Mouse (Mus musculus) hindbrain, embryonic 12.5 days (tissue): ENCODE data around the gene Armt1. TPM values are rescaled to one million over a fixed set of nuclear protein-coding genes. Genes with fewer than 3 reads are reported as not detected.

Experiments used
- ATAC-seq: fragments of 200-750 bp; cut with Nextera tagmentation; 2 replicates; pipeline ENCODE4 v1.8.0; 2017; ENCODE audit warnings: moderate TSS enrichment; ENCODE audit not compliant: low FRiP score
- H3K27ac ChIP-seq: fragments of 300-500 bp; sonication (generic); 2 replicates; pipeline ENCODE4 v1.5.1; 2016; ENCODE audit warnings: mild to moderate bottlenecking
- H3K27me3 ChIP-seq: fragments of 300-500 bp; sonication (generic); 2 replicates; pipeline ENCODE4 v1.6.1; 2016; ENCODE audit warnings: mild to moderate bottlenecking
- H3K36me3 ChIP-seq: fragments of 300-500 bp; sonication (generic); 2 replicates; pipeline ENCODE4 v1.6.1; 2016; ENCODE audit warnings: mild to moderate bottlenecking
- H3K4me1 ChIP-seq: fragments of 300-500 bp; sonication (generic); 2 replicates; pipeline ENCODE4 v1.6.1; 2016
- H3K4me2 ChIP-seq: fragments of 300-500 bp; sonication (generic); replicated peaks from 2 replicates; pipeline ENCODE4 v1.6.1; 2016; ENCODE audit warnings: mild to moderate bottlenecking
- H3K4me3 ChIP-seq: fragments of 300-500 bp; sonication (generic); 2 replicates; pipeline ENCODE4 v1.5.1; 2016; ENCODE audit warnings: mild to moderate bottlenecking
- H3K9ac ChIP-seq: fragments of 300-500 bp; sonication (generic); 2 replicates; pipeline ENCODE4 v1.6.1; 2016; ENCODE audit warnings: mild to moderate bottlenecking, moderate library complexity
- H3K9me3 ChIP-seq: fragments of 300-500 bp; sonication (generic); replicated peaks from 2 replicates; pipeline ENCODE4 v1.6.1; 2016; ENCODE audit warnings: mild to moderate bottlenecking
- WGBS: fragments of 180-500 bp; shearing (Covaris S2); methylation state at CpG from one replicate; pipeline ENCODE4 v1.1.7; 2016; 5-methylcytosine and 5-hydroxymethylcytosine counted together
- polyA plus RNA-seq: library from polyadenylated mRNA; unstranded; fragments of >200 nt; fragmentation: Nextera tagmentation; extraction: Ambion mirVana; gene quantifications from 2 replicates; pipeline ENCODE4 v1.2.1, GENCODE M21; 2016

The Armt1 gene
- 20.8 and 21.4 TPM in 2 replicates for polyA plus RNA-seq

DNA sequence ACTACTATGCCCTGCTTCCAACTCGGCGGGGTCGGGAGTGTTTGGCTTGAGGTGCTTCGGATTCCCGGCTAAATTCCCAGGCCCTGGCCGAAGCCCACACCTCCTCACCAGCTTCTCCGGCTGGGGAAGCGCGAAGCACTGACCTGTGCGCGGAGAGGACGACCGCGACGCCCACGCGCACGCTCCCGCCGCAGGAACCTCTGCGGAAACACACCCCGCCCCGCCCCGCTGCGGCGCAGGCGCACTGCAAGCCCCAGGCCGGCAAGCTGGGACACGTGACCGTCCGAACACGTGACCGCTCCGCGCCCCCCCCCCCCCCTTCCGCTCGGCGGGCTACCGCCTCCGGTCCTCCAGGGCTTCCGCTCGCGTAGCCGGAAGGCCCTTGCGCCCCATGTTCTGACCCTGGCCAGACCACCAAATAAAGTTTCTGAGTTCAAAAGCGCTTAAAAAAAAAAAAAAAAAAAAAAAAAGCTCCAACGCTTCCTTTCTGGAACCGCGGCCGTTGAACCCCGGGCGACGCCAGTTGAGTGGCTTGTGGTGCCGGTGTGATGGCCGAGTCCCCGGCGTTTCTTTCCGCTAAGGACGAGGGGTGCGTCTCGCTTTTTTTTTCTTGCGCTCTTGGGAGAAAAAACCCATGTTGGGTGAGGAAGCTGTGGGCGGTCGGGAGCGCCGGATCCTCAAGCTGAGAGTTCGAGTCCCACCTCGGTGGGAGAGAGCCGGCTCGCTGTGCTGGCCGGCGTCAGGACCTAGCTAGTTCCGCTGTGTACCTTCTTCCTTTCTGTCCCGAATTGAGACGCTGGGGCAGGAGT, at the start of gene Armt1, which contains the start of gene Rmnd1:
Gene Armt1 (plus strand): TSS at position 345 of the 809 bp plus-strand sequence.
Gene Rmnd1 (minus strand): TSS at position 266 of the 809 bp plus-strand sequence.
- Histone ChIP-seq H3K9me3 (no peaks in the 10 kb centered on the region), H3K27ac (peak within 1 kb of the TSS; percentile 82), H3K27me3 (no peaks in the 10 kb centered on the region), H3K4me2 (peak within 1 kb of the TSS; percentile 73), H3K4me3 (peak within 1 kb of the TSS; percentile 64), H3K36me3 (peaks cover 10% of the 10 kb centered on the region; the same call in 1 of the 2 replicates), H3K9ac (peak within 1 kb of the TSS; percentile 73), H3K4me1 (peaks cover 14% of the 10 kb centered on the region)
- peak; percentile 94 for ATAC-seq
- WGBS, result under 1% methylated on average over 65 of the region's 75 CpGs

DNA sequence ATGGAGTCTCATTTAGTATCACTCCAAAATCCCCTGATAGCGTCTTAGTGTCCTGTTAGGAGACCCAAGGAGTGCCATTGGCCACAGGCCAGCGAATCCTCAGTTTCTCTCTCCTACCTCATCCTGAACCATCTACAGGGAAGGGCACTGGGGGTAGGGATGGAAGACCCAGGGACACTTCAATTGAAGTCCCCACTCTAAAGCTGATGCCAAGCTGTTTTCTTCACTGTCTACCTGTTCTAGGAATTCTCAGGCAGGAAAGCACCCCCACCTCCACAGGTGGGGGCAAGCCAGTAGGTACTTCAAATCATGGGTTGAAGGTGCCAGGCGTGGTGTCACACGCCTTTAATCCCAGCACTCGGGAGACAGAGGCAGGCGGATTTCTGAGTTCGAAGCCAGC, 48.0 kb upstream of the Armt1 start:
- ATAC-seq, result no peak
- H3K36me3 ChIP-seq, result no peaks in the 10 kb centered on the region
- no peak overlapping the region for H3K4me2 ChIP-seq
- 96% methylated on average over 7 of the region's 7 CpGs for WGBS
- no peaks in the 10 kb centered on the region for H3K9me3 ChIP-seq
- H3K27me3 ChIP-seq, result no peaks in the 10 kb centered on the region
- no peak overlapping the region for H3K4me3 ChIP-seq
- no peak overlapping the region for H3K27ac ChIP-seq
- peaks cover 11% of the 10 kb centered on the region for H3K4me1 ChIP-seq
- H3K9ac ChIP-seq, result no peak overlapping the region

DNA sequence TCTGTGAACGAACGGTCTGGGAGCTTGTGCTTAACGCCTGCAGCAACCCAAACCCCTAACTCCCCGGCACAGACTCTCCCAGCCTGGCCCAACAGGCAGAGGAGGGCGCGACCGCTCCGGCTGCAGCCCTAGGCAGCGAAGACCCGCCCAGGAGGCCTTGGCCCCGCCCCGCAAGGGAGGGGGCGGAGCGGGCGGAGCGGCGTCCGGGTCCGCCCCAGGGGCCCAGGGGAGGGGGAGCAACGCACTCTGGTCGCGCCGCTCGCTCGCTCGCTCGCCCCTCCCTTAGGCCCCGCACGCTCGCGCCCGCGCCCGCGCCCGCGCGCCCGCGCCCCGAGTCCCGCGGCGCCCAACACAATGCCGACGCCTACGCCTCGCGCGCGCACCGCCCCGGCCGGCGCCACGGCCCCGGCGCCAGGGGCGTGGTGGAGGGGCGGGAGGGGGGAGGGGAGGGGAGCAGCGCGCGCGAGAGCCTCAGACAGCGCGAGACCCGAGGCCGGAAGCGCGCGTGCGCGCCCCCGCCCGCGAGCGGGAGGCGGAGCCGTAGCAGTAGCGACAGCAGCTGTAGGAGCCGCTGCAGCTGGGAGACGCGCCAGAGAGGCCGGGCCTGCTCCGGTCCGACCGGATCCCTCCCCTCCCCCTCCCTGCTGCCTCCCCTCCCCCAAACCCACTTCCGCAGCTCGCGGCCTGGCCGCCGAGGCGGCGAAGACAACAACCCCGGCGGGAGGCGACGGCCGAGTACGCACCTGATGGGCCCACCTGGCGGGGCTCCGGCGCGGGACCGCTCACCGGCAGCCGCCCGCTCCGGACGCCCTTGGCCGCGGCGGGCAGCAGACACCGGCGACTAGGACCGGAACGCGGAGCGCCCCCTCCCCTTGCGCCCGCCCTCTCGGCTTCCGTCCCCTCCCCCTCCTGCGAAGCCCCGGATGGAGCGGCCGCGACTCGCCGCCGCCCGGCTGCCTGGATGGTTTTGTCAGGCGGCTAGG, 45.4 kb upstream of the Armt1 start:
- Histone ChIP-seq H3K4me3 (peak overlapping the region; percentile 100), H3K27me3 (no peaks in the 10 kb centered on the region), H3K36me3 (no peaks in the 10 kb centered on the region), H3K4me2 (peak overlapping the region; percentile 92), H3K4me1 (peaks cover 37% of the 10 kb centered on the region), H3K9me3 (no peaks in the 10 kb centered on the region), H3K9ac (peak overlapping the region; percentile 100), H3K27ac (peak overlapping the region; percentile 99)
- WGBS, result under 1% methylated on average over 71 of the region's 133 CpGs
- peak; percentile 96 for ATAC-seq

GRCm38 (mm10) chr10:4387701-4388383, 44.4 kb upstream of the Armt1 start, which contains the start of gene Zbtb2:
Gene Zbtb2 (minus strand): TSS chr10:4388108.
- no peaks in the 10 kb centered on the region for H3K27me3 ChIP-seq
- peak; percentile 0; the same call in 1 of the 2 replicates for ATAC-seq
- H3K9ac ChIP-seq, result peak within 1 kb of the TSS; percentile 100
- 2% methylated on average over 36 of the region's 87 CpGs for WGBS
- 0 out of 2 replicates have a peak, but pooled peaks cover 2% of the 10 kb centered on the region for H3K36me3 ChIP-seq
- H3K9me3 ChIP-seq, result no peaks in the 10 kb centered on the region
- peak within 1 kb of the TSS; percentile 100 for H3K4me3 ChIP-seq
- peak within 1 kb of the TSS; percentile 92 for H3K4me2 ChIP-seq
- H3K4me1 ChIP-seq, result peaks cover 36% of the 10 kb centered on the region
- peak within 1 kb of the TSS; percentile 99 for H3K27ac ChIP-seq

GRCm38 (mm10) chr10:4388384-4388745, 43.9 kb upstream of the Armt1 start:
- Histone ChIP-seq H3K27me3 (no peaks in the 10 kb centered on the region), H3K9ac (peak overlapping the region; percentile 100), H3K4me2 (peak overlapping the region; percentile 92), H3K4me3 (peak overlapping the region; percentile 100), H3K9me3 (no peaks in the 10 kb centered on the region), H3K27ac (peak overlapping the region; percentile 99), H3K4me1 (peaks cover 35% of the 10 kb centered on the region), H3K36me3 (0 out of 2 replicates have a peak, but pooled peaks cover 5% of the 10 kb centered on the region)
- ATAC-seq, result no peak
- WGBS, result under 1% methylated on average over 19 of the region's 19 CpGs

DNA sequence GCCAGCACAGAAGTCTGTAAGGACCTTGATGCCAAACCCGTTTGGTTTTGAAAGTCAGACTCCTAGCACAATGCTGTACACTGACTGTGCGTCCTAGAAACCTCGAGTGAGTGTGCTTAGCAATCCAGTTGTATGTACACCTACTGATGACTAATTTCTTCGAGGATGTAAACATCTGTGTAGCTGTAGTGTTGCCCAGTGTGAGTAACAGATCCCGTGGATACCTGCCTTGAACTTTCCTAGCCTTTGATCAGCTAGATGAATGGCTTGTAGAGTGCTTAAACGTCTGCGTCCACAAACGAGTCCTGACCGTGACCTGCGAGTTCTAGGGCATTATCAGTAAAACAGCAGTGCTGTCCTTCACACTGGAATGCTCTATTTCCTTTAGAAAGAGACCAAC, 43.2 kb upstream of the Armt1 start:
- no peak for ATAC-seq

DNA sequence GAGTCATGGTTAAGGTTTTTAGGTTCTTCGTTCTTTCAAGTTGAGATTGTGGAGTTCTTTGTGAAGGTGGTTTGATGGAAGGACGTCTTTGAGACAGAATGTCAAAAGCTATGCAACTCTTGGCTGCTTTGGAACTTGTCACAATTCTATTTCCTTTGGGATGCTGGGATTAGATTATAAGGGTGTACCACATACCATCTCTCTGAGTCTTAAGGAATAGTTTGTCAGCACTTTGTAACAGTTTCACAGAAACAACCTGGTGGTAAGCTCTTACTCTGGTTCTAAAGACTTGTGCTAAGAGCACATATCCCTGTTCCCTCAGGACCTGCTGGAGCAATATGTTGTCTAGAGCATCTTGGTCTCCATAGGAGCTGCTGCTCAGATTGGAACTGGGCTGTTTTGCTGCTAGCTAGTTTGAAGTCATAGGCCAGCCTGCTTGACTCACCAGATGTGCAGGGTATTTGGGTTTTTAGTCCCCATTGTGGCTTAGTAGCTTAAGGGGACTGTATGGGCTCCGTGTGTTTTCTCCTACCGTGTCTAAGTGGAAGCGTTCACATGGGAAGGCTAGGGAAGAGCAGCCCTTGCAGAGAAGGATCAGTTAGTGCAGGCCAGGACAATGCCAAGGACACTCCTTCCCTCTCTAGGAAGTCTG, 42.7 kb upstream of the Armt1 start:
- Histone ChIP-seq H3K9ac (peak overlapping the region; percentile 100), H3K27ac (no peak overlapping the region), H3K4me1 (peaks cover 35% of the 10 kb centered on the region), H3K4me3 (peak overlapping the region; percentile 100), H3K4me2 (peak overlapping the region; percentile 92), H3K36me3 (0 out of 2 replicates have a peak, but pooled peaks cover 5% of the 10 kb centered on the region), H3K9me3 (no peaks in the 10 kb centered on the region), H3K27me3 (no peaks in the 10 kb centered on the region)
- ATAC-seq, result no peak
- WGBS, result 67% methylated on average over 5 of the region's 5 CpGs

More for the DNA sequence above, 43.2 kb upstream of the Armt1 start:
- peak overlapping the region; percentile 92 for H3K4me2 ChIP-seq
- H3K4me3 ChIP-seq, result peak overlapping the region; percentile 100
- peak overlapping the region; percentile 100 for H3K9ac ChIP-seq
- peaks cover 35% of the 10 kb centered on the region for H3K4me1 ChIP-seq
- WGBS, result 29% methylated on average over 10 of the region's 10 CpGs
- H3K36me3 ChIP-seq, result 0 out of 2 replicates have a peak, but pooled peaks cover 5% of the 10 kb centered on the region
- H3K27me3 ChIP-seq, result no peaks in the 10 kb centered on the region
- H3K9me3 ChIP-seq, result no peaks in the 10 kb centered on the region
- no peak overlapping the region for H3K27ac ChIP-seq

- Histone ChIP-seq H3K4me1 (peaks cover 35% of the 10 kb centered on the region), H3K9ac (0 out of 2 replicates have a peak overlapping the region, but pooled peaks have one; percentile 28), H3K27ac (no peak overlapping the region), H3K9me3 (no peaks in the 10 kb centered on the region), H3K4me3 (no peak overlapping the region), H3K27me3 (no peaks in the 10 kb centered on the region), H3K36me3 (peaks cover 8% of the 10 kb centered on the region; the same call in 1 of the 2 replicates), H3K4me2 (no peak overlapping the region)
- ATAC-seq, result no peak
- WGBS, result 71% methylated on average over 2 of the region's 2 CpGs
Measured at GRCm38 (mm10) chr10:4390550-4390949, 41.7 kb upstream of the Armt1 start.

DNA sequence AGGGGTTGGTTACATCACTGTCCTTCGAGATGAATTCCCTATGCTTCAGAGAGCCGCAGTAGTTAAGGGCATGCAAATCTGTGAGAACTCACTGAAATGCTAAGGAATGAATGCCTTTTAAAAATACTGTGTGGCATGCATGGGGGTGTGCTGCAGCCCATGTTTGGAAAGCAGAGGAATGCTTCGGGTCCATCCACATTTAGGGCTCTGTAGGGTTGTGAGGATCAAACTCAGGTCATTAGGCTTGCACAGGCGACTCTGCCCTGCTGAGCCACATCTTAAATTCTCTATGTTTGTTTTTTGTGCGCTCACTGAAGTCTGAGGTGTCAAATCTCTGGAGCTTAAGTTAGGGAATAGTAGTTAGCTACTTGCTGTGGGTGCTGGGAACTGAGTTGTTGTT, 41.2 kb upstream of the Armt1 start:
- Histone ChIP-seq H3K27me3 (no peaks in the 10 kb centered on the region), H3K27ac (no peak overlapping the region), H3K4me2 (no peak overlapping the region), H3K9ac (no peak overlapping the region), H3K9me3 (no peaks in the 10 kb centered on the region), H3K4me3 (no peak overlapping the region), H3K4me1 (peaks cover 33% of the 10 kb centered on the region), H3K36me3 (peaks cover 12% of the 10 kb centered on the region; the same call in 1 of the 2 replicates)
- 80% methylated on average over 5 of the region's 5 CpGs for WGBS
- no peak for ATAC-seq

GRCm38 (mm10) chr10:4391851-4392250, 40.4 kb upstream of the Armt1 start:
- H3K4me3 ChIP-seq, result no peak overlapping the region
- no peak for ATAC-seq
- H3K4me2 ChIP-seq, result no peak overlapping the region
- H3K4me1 ChIP-seq, result peaks cover 33% of the 10 kb centered on the region
- H3K9ac ChIP-seq, result no peak overlapping the region
- peaks cover 16% of the 10 kb centered on the region for H3K36me3 ChIP-seq
- no peaks in the 10 kb centered on the region for H3K27me3 ChIP-seq
- H3K27ac ChIP-seq, result 0 out of 2 replicates have a peak overlapping the region, but pooled peaks have one; percentile 7
- H3K9me3 ChIP-seq, result no peaks in the 10 kb centered on the region
- WGBS, result 72% methylated on average over 6 of the region's 6 CpGs

DNA sequence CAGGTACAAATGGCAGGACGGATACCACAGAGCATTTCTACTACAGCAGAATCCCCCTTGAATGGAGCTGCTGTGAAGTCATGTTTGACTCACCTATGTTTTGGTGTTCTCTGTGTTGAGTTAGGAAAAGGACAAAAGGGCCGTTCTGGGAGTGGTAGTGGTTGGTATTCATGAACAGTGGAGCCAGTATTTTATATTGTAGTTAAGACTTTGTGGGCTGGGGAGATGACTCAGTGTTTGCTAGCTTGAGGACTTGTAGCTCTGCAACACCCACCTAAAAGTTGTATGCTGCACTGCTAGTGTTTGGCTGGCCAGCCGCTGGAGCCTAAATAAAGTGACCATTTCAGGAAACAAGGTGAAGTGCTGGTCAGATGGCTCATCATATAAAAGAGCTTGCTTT, 36.9 kb upstream of the Armt1 start:
- no peak overlapping the region for H3K4me3 ChIP-seq
- H3K4me1 ChIP-seq, result peaks cover 16% of the 10 kb centered on the region
- no peaks in the 10 kb centered on the region for H3K9me3 ChIP-seq
- no peak for ATAC-seq
- no peak overlapping the region for H3K27ac ChIP-seq
- peaks cover 24% of the 10 kb centered on the region for H3K36me3 ChIP-seq
- H3K9ac ChIP-seq, result no peak overlapping the region
- 94% methylated on average over 3 of the region's 3 CpGs for WGBS
- H3K4me2 ChIP-seq, result no peak overlapping the region
- H3K27me3 ChIP-seq, result no peaks in the 10 kb centered on the region
